Mouse (Mus musculus) MEL (cell line): ENCODE results near the gene Gopc.
"Not testable (repeated sequence)": the region's sequence is repeated elsewhere in the genome, so short reads cannot be mapped to it uniquely, and the experiment has no call there.

Experiments used
- CTCF ChIP-seq, 3 experiments: IDR thresholded peaks in 2 of 3; conservative IDR thresholded peaks in 1 of 3; 2 replicates each; pipeline ENCODE4 v1.5.1; 2011 to 2012; ENCODE audit warnings: low read length in 3 of 3, low read depth in 2 of 3, mild to moderate bottlenecking in 2 of 3, improper control_type of control experiment in 1 of 3, inconsistent platforms in 1 of 3, mixed read lengths in 1 of 3, moderate library complexity in 1 of 3; ENCODE audit not compliant: control insufficient read depth in 1 of 3, insufficient read depth in 1 of 3, poor library complexity in 1 of 3, severe bottlenecking in 1 of 3
- EP300 ChIP-seq, 2 experiments: IDR thresholded peaks; 2 replicates each; pipeline ENCODE4 v1.6.1; 2011; ENCODE audit warnings: improper control_type of control experiment in 2 of 2, low read length in 2 of 2, low read depth in 1 of 2, mild to moderate bottlenecking in 1 of 2
- MYC ChIP-seq: IDR thresholded peaks from 2 replicates; pipeline ENCODE4 v1.6.1; 2011; ENCODE audit warnings: low read depth, mild to moderate bottlenecking, low read length, improper control_type of control experiment, moderate library complexity
- POLR2A ChIP-seq, 2 experiments: IDR thresholded peaks; 2 replicates each; pipeline ENCODE4 v1.6.1; 2011 to 2012; ENCODE audit warnings: low read length in 2 of 2, mild to moderate bottlenecking in 2 of 2, control low read depth in 1 of 2, improper control_type of control experiment in 1 of 2, low read depth in 1 of 2, moderate library complexity in 1 of 2; ENCODE audit not compliant: control insufficient read depth in 1 of 2, insufficient read depth in 1 of 2, poor library complexity in 1 of 2
- POLR2AphosphoS2 ChIP-seq: IDR thresholded peaks from 2 replicates; pipeline ENCODE4 v1.6.1; 2011; ENCODE audit warnings: low read length, improper control_type of control experiment

DNA sequence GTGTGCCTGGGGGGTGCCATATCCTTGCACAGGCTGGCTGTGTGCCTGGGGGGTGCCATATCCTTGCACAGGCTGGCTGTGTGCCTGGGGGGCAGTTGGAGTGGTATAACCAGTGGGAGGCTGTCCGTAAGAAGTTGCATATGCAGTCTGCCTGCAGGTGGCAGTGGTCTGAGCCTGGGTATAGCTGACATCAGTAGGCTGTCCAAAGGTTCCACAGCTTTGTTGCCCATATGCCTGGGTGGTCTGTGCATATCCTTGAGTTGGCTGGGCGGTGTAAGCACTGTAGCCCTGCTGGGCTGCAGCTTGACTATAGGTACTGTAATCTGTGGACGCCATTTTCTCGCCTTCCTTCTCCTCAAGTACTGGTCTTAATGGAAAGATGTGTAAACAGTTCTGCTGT, 38.6 kb downstream of the Gopc start:
- TF ChIP-seq EP300 (IDR thresholded peaks at IDR 0.05; ENCODE audit: low read depth in 1 of 2, low read length in 2 of 2); MYC; POLR2A (IDR thresholded peaks at IDR 0.05; ENCODE audit: control insufficient read depth in 1 of 2, insufficient read depth in 1 of 2, low read depth in 1 of 2, low read length in 2 of 2, poor library complexity in 1 of 2); POLR2AphosphoS2: not testable (repeated sequence)
- 0 out of 6 replicates have a peak, but pooled peaks of 1 of the 3 experiments have one; percentile 3 for TF ChIP-seq CTCF (IDR thresholded peaks at IDR 0.05 in 2 of 3, conservative IDR thresholded peaks at IDR 0.05 in 1 of 3; ENCODE audit: control insufficient read depth in 1 of 3, insufficient read depth in 1 of 3, low read depth in 2 of 3, low read length in 3 of 3, poor library complexity in 1 of 3, severe bottlenecking in 1 of 3)
